Mouse (Mus musculus) activated CD4-positive, CD25-positive, alpha-beta regulatory T cell, adult 4 months (primary cell): ENCODE measurements around the gene Nkd1. TPM values are rescaled to one million over a fixed set of nuclear protein-coding genes. Genes with fewer than 3 reads are reported as not detected.

Source experiments
- ATAC-seq: one replicate; pipeline ENCODE4 v1.8.0; 2017
- polyA plus RNA-seq, 2 experiments: library from polyadenylated mRNA; unstranded; fragments of 100-300 nt; shearing (Covaris generic); gene quantifications; one replicate each; pipeline ENCODE4 v1.2.1; 2017

Nkd1 gene
- polyA plus RNA-seq, 2 experiments from 2014 or later: not detected

GRCm38 (mm10) chr8:88538976-88539371 is 17.8 kb downstream of the Nkd1 start:
- no peak for ATAC-seq

DNA sequence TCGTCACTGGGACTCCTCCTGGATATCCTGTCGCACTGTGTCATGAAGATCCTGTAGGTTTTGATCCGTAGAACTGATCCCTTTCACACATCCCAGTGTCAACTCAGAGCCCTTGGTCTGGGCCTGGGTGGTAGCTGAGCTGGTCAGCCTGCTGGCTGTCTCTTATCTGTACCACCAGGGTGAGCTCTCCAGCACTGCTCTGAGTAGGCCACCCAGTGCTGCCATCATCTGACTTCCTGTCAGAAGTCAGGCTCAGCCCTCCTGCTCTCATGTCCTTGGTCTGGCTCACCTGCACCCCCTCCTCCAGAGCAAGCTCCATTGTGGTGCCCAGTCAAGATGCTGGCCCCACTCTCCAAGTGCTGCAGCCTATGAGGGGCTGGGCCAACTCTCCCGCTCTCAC is 18.8 kb downstream of the Nkd1 start:
- no peak for ATAC-seq

- no peak for ATAC-seq
Measured at GRCm38 (mm10) chr8:88542596-88543213, 21.6 kb downstream of the Nkd1 start.

GRCm38 (mm10) chr8:88544677-88545076 is 23.5 kb downstream of the Nkd1 start:
- no peak for ATAC-seq

DNA sequence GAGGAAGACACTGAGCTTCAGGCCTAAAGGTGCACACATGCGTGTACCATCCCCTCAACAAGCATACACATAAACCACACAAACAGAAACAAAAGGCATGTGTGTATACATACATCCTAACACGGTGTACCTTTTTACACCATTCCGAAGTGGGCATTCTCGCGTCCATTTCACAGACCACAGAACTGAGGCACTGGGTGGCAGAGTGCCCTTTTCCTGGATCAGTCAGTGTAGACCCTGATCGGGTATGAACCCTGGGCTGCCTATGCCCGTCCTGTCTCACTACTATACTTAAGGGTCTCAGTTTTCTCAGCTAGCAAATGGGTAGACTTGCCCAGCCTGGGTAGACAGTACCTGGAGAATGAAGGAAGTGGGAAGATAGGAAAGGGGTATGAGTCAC is 24.3 kb downstream of the Nkd1 start:
- ATAC-seq: no peak

DNA sequence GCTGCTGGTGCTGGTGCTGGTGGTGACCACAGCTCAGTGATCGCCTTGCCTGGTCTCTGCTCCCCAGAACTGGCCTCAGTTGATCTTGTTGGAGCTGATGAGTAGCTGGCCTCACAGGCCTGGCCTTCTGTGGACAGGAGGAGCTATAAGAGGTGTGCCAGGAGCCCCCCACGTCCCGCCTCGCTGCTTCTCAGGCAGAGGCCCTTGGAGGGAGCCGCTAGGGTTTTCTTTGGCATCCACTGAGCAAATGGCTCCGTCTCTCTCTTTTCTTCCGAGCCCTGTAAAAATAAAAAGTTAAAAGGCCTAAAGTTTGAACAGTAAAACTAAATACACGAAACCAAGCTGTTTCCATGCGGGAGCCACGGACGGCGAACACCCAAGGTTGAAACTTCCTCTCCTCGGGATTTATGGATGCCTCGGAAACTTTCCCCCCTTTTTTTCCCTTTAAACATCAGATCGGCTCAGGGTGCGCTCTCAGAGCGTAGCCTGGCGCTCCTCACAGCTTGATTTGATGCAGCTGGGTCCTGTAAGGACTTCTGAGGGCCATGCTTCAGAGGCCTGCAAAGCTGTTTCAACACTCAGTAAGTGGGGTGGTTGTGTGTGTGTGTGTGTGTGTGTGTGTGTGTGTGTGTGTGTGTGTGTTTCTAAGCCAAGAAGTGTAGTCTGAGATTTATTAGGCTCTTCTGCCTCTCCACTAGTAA is 25.0 kb downstream of the Nkd1 start:
- no peak for ATAC-seq

DNA sequence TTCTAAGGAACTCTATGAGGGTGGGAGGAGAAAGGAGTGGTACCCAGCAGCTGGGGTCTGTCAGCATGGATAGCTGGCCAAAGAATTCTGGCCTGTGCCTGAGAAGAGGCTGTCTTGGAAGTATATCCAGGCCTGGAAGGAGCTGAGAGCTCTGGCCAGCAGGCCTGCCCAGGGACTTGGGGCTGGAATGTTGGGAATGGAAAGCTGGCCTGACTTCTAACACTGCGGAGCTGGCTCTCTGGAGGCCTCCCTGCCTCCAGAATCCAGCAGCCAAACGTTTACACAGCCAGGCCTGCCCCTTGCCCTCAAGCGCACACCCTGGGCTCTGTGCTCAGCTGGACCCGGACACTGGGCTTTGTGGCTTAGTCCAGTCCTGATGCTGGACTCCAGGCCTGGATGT is 34.5 kb downstream of the Nkd1 start:
- no peak for ATAC-seq

DNA sequence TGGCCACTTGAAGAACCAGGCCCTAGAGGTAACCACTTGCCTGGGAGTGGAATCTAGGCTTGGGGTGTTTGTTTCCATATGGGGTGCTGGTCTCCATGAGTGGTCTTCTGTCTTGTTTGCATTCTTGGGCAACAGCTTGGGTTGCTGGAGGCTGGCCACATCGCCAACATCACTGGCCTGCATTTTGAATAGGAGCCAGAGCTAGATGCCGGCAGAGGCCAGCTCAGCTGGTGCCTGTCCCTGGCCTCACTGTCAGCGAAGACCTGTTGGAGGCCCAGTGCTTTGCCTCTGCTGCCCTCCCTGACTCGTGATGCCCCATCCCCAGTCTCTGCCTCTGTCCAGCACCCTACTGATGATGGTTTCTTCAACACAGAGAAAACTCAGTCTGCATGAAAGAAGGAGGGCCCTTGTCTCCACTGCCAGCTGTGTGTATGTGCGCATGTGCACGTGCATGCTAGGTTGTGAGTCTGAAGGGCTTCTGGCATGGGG is 38.9 kb downstream of the Nkd1 start:
- ATAC-seq: no peak

GRCm38 (mm10) chr8:88561402-88561801 is 40.2 kb downstream of the Nkd1 start:
- ATAC-seq: no peak

DNA sequence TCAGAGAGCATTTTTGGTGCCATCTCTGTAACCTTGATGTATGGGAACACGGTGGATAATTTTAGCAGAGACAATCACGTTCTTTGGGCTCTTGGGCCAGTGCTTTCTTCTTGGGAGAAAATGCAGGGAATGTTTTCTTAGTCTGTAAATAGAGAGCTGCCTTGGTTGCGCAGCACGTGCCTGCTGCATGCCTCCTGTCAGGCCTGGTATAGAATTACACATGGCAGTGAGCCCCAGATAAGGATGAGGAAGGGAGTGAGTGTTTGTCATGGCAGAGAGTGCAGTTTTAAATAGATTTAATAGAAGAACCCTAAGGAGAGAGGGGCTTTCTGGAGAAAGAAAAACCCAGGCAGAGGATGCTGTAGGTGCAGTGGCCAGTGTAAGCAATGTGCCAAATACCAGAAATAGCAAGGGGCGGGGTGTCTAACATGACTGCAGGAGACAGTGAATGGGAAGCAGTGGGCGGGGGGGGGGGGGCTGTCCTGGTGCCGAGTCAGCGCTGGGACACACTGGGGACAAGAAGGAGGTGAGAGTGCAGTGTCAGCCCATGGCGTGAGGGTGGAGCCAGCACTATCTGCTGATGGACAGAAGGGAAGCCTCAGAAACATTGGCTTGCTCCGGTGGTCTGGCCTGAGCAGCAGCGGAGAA is 43.2 kb downstream of the Nkd1 start:
- no peak for ATAC-seq

- no peak for ATAC-seq
Measured at GRCm38 (mm10) chr8:88566119-88566518, 45.0 kb downstream of the Nkd1 start.

DNA sequence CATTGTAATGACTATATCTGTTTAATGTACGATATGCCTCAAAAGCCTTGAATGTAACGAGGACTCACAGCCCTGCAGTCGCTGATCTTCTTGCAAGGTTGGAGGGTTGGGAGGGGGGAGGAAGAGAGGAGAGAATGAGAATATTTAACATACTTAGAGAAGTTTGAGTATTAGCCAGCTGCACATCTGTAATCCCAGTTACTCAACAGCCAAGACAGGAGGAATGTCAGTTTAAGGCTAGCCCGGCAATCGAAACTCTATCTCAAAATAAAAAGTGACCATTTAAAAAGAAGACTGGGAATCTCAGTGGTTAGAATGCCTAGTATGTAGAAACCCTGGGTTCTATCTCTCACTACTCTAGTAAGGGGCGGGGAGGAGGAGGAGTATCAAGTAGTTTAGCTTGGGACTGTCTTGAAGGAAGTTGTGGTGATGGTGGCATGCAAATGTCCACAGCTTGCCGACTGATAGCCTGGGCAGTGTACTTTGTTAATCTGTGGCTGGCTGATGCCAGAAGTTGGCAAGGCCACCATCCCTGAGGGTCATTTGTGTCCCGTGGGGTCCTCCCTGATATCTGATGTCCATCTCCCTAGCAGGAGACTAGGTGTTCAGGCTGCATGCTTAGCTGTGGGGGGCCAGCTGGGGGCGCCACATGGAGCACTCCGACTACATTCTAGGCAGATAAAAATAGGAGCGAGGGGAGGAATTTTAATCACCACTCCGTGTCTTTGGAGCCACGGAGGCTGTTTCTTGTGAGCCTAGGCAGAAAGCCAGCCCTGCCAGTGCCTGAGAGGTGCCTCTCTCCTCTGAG is 46.4 kb downstream of the Nkd1 start:
- no peak for ATAC-seq

GRCm38 (mm10) chr8:88568211-88568610 is 47.1 kb downstream of the Nkd1 start:
- no peak for ATAC-seq

DNA sequence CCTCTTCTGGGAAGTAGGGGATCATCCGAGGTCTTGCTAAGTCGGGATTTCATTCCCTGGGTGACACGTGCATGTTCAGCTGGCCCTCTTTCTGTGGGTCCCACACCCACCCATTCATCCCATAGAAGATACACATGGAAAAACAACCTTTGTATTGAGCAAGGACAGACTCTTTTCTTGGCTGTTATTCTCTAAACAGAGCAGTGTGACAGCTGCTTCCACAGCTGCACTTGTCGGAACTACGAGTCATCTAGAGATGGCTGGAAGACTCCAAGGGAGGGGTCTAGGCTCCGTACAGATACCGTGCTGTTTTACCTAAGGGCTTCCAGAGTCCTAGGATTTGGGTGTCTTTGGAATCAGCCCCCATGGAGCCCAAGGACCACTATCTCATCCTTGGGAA is 48.2 kb downstream of the Nkd1 start:
- ATAC-seq: no peak

DNA sequence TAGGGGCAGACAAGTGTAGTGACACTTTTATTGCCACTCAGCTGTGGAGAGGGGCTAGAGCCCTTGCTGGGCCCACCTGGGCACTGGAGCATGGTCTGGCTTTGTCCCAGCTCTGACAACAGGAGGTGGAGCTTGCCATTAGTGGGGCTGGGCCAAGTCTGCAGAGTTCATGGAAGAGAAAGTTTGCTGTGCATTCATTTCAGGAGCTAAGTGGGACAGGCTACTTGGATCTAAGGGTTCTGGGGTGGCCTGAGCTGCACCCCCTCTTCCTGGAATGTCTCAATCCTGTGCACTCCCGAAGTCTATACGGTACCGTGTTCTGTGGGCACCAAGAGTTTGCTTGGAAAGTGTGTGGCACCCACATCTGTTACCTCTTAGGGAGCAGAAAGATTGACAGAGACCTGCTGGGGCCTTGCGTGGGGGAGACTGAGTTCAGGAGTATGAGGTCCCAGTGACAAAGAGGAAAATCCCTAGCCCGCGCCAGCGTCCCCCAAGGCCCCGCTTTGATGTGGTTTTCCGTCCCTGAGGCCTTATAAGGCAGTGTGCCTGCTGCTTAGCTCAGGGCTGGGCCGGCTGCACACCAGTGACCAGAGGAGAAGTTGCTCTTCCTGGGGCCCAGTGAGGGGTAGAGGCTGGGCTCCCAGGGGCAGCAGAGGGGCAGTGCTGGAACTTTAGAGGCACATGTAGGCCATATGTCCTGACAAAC is 49.3 kb downstream of the Nkd1 start:
- ATAC-seq: no peak

GRCm38 (mm10) chr8:88571434-88572184 is 50.5 kb downstream of the Nkd1 start:
- ATAC-seq: no peak

DNA sequence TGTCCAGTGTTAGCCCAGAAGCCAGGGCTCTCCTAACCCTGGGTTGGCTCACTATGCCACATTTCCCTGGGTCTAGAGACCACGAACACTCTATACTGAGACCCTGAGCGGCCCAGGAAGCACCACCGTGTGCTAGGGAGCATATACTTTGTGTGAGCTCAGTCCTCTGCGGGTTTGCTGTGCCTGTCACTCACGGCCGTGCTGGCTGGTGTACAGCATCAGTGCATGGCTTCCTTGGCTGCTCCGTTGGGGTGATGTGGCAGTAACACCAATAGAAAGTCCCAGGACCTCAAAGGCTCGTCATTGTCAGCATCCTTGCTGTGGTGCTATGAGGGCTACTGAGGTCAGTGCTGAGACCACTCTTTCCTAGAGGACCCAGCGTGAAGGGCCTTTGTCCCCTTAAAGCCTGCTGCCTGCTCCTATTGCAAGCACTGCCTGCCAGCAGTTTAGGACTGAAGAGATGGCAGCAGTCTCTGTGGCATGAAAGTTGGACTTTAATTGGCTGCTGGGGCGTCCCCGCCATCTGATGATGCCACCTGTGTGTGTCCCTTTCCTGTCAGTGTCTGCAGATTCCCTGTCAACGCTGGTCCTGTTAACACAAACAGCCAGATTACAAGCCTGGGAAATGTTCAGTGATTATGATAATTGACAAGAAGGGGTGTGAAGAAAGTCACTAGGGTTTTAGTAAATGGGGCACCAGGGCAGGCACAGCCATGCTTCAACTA is 51.2 kb downstream of the Nkd1 start:
- ATAC-seq: no peak

GRCm38 (mm10) chr8:88572941-88573645 is 51.9 kb downstream of the Nkd1 start:
- ATAC-seq: no peak

GRCm38 (mm10) chr8:88574975-88575374 is 53.8 kb downstream of the Nkd1 start:
- no peak for ATAC-seq
